Mouse (Mus musculus): ENCODE data around the gene Stard13.

GRCm38 (mm10) chr5:151034715-151035512 is 198.7 kb downstream of the Stard13 start:
- no peak for TF ChIP-seq CTCF (IDR thresholded peaks at IDR 0.05; ENCODE audit: low read depth, low read length)
- TF ChIP-seq EP300 (IDR thresholded peaks at IDR 0.05; ENCODE audit: insufficient read depth, low read depth, low read length), result no peak
